Comparison of ENCODE assay signal across 15 mouse cellular contexts in the genomic region with DNA sequence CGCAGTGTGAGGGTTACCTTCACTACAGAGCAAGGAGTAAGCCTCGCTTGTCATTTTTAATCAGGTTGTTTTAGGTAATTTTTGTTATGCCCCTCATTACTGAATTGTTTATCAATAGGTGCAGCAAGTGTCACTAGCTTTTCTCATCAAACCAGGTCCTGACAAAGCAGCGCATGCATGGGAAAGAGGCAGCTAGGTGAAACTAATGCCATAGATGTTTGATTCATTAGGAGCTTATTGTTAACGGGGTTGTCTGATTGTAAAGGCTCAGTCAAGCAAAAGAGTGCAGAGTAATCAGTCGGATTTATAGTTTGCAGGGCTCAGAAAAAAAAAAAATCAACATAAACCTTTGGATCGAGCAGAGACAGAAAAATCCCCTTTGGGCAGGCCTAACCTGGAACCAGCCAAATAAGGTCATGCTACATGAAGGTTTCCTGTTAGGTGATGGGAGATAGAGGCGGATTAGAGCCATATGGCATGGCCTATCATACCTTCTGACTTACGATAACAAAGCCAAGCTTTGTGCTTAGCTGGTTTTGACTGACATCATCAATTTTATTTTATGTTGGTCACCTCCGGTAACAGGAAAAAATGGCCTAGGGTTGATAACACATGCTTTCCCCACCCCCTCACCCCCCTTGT. TPM values are rescaled to one million over a fixed set of nuclear protein-coding genes. Genes with fewer than 3 reads are reported as not detected.
A peak's percentile ranks its signal among the peaks of the same experiment; 100 is the strongest.
DNase-seq lines count a peak whose midpoint lies in the region; ATAC-seq and TF ChIP-seq lines count a peak whose summit lies in the region.
"Had no signal": no experiment of that assay in that cellular context is flagged by ENCODE, and none has a peak within 500 bp of the region (broad histone marks: within the 10 kb centered on the region; RNA-seq: fewer than 3 reads in every experiment).

No protein-coding gene starts in this region.

- no peak for TF ChIP-seq EP300 in liver, postnatal 0 days (IDR thresholded peaks at IDR 0.05; ENCODE audit: low read depth)

- no peak overlapping the region for H3K4me3 ChIP-seq in liver, embryonic 13.5 days (replicated peaks)
- no peak overlapping the region for H3K4me3 ChIP-seq in liver, postnatal 0 days (ENCODE audit: low read depth, low read length)
- no peak overlapping the region for H3K4me3 ChIP-seq in forebrain, embryonic 16.5 days (replicated peaks; ENCODE audit: low read length)
- H3K4me3 ChIP-seq in midbrain, embryonic 16.5 days (ENCODE audit: low read depth, low read length) = no peak overlapping the region
- H3K4me3 ChIP-seq in intestine, embryonic 15.5 days (replicated peaks) = no peak overlapping the region
- H3K4me3 ChIP-seq: limb, embryonic 15.5 days; neural tube, embryonic 13.5 days had no signal

- H3K27ac ChIP-seq in liver, embryonic 13.5 days = no peak overlapping the region; the same call in 1 of the 2 replicates
- H3K27ac ChIP-seq in liver, postnatal 0 days (ENCODE audit: low read depth) = no peak overlapping the region
- no peak overlapping the region for H3K27ac ChIP-seq in forebrain, embryonic 16.5 days (ENCODE audit: low read length)
- no peak overlapping the region for H3K27ac ChIP-seq in midbrain, embryonic 16.5 days (ENCODE audit: low read length)
- no peak overlapping the region for H3K27ac ChIP-seq in intestine, embryonic 15.5 days
- H3K27ac ChIP-seq: kidney, postnatal 0 days; limb, embryonic 15.5 days; neural tube, embryonic 13.5 days had no signal

- no peak for ATAC-seq in liver, embryonic 13.5 days (ENCODE audit: low read depth)
- ATAC-seq in liver, postnatal 0 days = no peak
- 0 out of 2 replicates have a peak, but pooled peaks have one; percentile 10 for ATAC-seq in forebrain, embryonic 16.5 days
- peak; percentile 54; the same call in 1 of the 2 replicates for ATAC-seq in midbrain, embryonic 16.5 days
- ATAC-seq in monocyte, adult 5-6 weeks (replicated peaks; ENCODE audit: insufficient number of reproducible peaks, low FRiP score, low TSS enrichment, poor library complexity, severe bottlenecking) = no peak
- no peak for ATAC-seq in intestine, embryonic 15.5 days

- H3K9ac ChIP-seq in liver, embryonic 13.5 days = no peak overlapping the region
- no peak overlapping the region for H3K9ac ChIP-seq in liver, postnatal 0 days (replicated peaks)
- no peak overlapping the region for H3K9ac ChIP-seq in forebrain, embryonic 16.5 days (replicated peaks; ENCODE audit: low read depth, low read length)
- no peak overlapping the region for H3K9ac ChIP-seq in midbrain, embryonic 16.5 days (ENCODE audit: low read depth, low read length)
- H3K9ac ChIP-seq in intestine, embryonic 15.5 days = no peak overlapping the region
- H3K9ac ChIP-seq: limb, embryonic 15.5 days; neural tube, embryonic 13.5 days had no signal

- no peaks in the 10 kb centered on the region for H3K9me3 ChIP-seq in liver, embryonic 13.5 days (replicated peaks)
- no peaks in the 10 kb centered on the region for H3K9me3 ChIP-seq in liver, postnatal 0 days (ENCODE audit: low read length)
- H3K9me3 ChIP-seq in forebrain, embryonic 16.5 days (ENCODE audit: control insufficient read depth, low read length) = no peaks in the 10 kb centered on the region
- H3K9me3 ChIP-seq in midbrain, embryonic 16.5 days (replicated peaks; ENCODE audit: control insufficient read depth, low read length, poor library complexity, severe bottlenecking) = no peaks in the 10 kb centered on the region
- H3K9me3 ChIP-seq in intestine, embryonic 15.5 days = no peaks in the 10 kb centered on the region
- H3K9me3 ChIP-seq: limb, embryonic 15.5 days; neural tube, embryonic 13.5 days had no signal

- no peak for DNase-seq in liver, embryonic 13.5 days
- DNase-seq in liver, postnatal 0 days = no peak
- peak; percentile 37 for DNase-seq in embryo, embryonic 11 days
- no peak for DNase-seq in lung, postnatal 14 days
- DNase-seq: adrenal gland, postnatal 25 days; gastrocnemius, postnatal 36 days; lung, postnatal 4 days; thymus, adult 18-20 months had no signal

- no peaks in the 10 kb centered on the region for H3K36me3 ChIP-seq in liver, embryonic 13.5 days
- no peaks in the 10 kb centered on the region for H3K36me3 ChIP-seq in liver, postnatal 0 days (replicated peaks; ENCODE audit: insufficient read depth, low read length)
- H3K36me3 ChIP-seq in forebrain, embryonic 16.5 days (ENCODE audit: control insufficient read depth, insufficient read depth) = no peaks in the 10 kb centered on the region
- no peaks in the 10 kb centered on the region for H3K36me3 ChIP-seq in midbrain, embryonic 16.5 days (ENCODE audit: control insufficient read depth, insufficient read depth, low read length)
- H3K36me3 ChIP-seq in intestine, embryonic 15.5 days = no peaks in the 10 kb centered on the region
- H3K36me3 ChIP-seq: limb, embryonic 15.5 days; neural tube, embryonic 13.5 days had no signal

- no peak for TF ChIP-seq CTCF in liver, postnatal 0 days (IDR thresholded peaks at IDR 0.05; ENCODE audit: low read depth)

- H3K4me1 ChIP-seq in liver, embryonic 13.5 days (replicated peaks) = peaks cover 40% of the 10 kb centered on the region
- H3K4me1 ChIP-seq in liver, postnatal 0 days (ENCODE audit: insufficient read depth) = peaks cover 5% of the 10 kb centered on the region
- peaks cover 16% of the 10 kb centered on the region for H3K4me1 ChIP-seq in forebrain, embryonic 16.5 days (replicated peaks; ENCODE audit: control insufficient read depth, insufficient read depth, low read length)
- H3K4me1 ChIP-seq in midbrain, embryonic 16.5 days (ENCODE audit: control insufficient read depth, insufficient read depth, low read length) = peaks cover 7% of the 10 kb centered on the region
- no peaks in the 10 kb centered on the region for H3K4me1 ChIP-seq in intestine, embryonic 15.5 days (replicated peaks)
- H3K4me1 ChIP-seq: limb, embryonic 15.5 days had no signal

- H3K27me3 ChIP-seq in liver, embryonic 13.5 days = no peaks in the 10 kb centered on the region
- no peaks in the 10 kb centered on the region for H3K27me3 ChIP-seq in liver, postnatal 0 days (ENCODE audit: insufficient read depth, low read length)
- H3K27me3 ChIP-seq in forebrain, embryonic 16.5 days (replicated peaks; ENCODE audit: control insufficient read depth, insufficient read depth, low read length) = no peaks in the 10 kb centered on the region
- H3K27me3 ChIP-seq in midbrain, embryonic 16.5 days (ENCODE audit: control insufficient read depth, insufficient read depth, low read depth, low read length) = no peaks in the 10 kb centered on the region
- no peaks in the 10 kb centered on the region for H3K27me3 ChIP-seq in intestine, embryonic 15.5 days (replicated peaks)
- H3K27me3 ChIP-seq: limb, embryonic 15.5 days; neural tube, embryonic 13.5 days had no signal

- 40% methylated on average over 9 of the region's 9 CpGs for WGBS in liver, embryonic 13.5 days (ENCODE audit: insufficient replicate concordance)
- WGBS in liver, postnatal 0 days (ENCODE audit: insufficient replicate concordance) = 60% methylated on average over 9 of the region's 9 CpGs
- 13% methylated on average over 9 of the region's 9 CpGs for WGBS in forebrain, embryonic 16.5 days
- 23% methylated on average over 9 of the region's 9 CpGs for WGBS in midbrain, embryonic 16.5 days
- 74% methylated on average over 9 of the region's 9 CpGs for WGBS in intestine, embryonic 15.5 days

- 0 out of 2 replicates have a peak overlapping the region, but pooled peaks have one; percentile 4 for H3K4me2 ChIP-seq in liver, embryonic 13.5 days
- no peak overlapping the region for H3K4me2 ChIP-seq in liver, postnatal 0 days (ENCODE audit: low read depth, low read length)
- no peak overlapping the region for H3K4me2 ChIP-seq in forebrain, embryonic 16.5 days (ENCODE audit: low read length)
- no peak overlapping the region for H3K4me2 ChIP-seq in midbrain, embryonic 16.5 days (ENCODE audit: low read length)
- H3K4me2 ChIP-seq in intestine, embryonic 15.5 days (replicated peaks) = no peak overlapping the region
- H3K4me2 ChIP-seq: limb, embryonic 15.5 days; neural tube, embryonic 13.5 days had no signal

RNA-seq across cellular contexts. Expression of a gene that starts 52.4 kb away (rescaled TPM):
- 10.1 and 14.1 TPM in 2 replicates for polyA plus RNA-seq in liver, embryonic 13.5 days (2015; fragmentation: Nextera tagmentation; extraction: Ambion mirVana)
- polyA plus RNA-seq in liver, postnatal 0 days (2015; fragmentation: Nextera tagmentation; extraction: Ambion mirVana) = 8.1 and 8.8 TPM in 2 replicates
- 120 and 151 TPM in 2 replicates for polyA plus RNA-seq in forebrain, embryonic 16.5 days (2015; fragmentation: Nextera tagmentation; extraction: Ambion mirVana)
- 24.6 and 26.7 TPM in 2 replicates for polyA plus RNA-seq in midbrain, embryonic 16.5 days (2015; fragmentation: Nextera tagmentation; extraction: Ambion mirVana)
- total RNA-seq in monocyte, adult 5-6 weeks (2017) = 284 to 428 TPM (median 338 TPM) in 3 replicates
- polyA plus RNA-seq in intestine, embryonic 15.5 days (2015; fragmentation: Nextera tagmentation; extraction: Ambion mirVana) = 34.5 and 37.4 TPM in 2 replicates

Comparison
In these comparisons a context has a peak if more than half of its experiments do, and no peak if none do; other contexts are left out.
1. ATAC-seq: peak in forebrain, embryonic 16.5 days (single experiment) and midbrain, embryonic 16.5 days (single experiment); none in liver, embryonic 13.5 days (single experiment), liver, postnatal 0 days (single experiment), monocyte, adult 5-6 weeks (single experiment) and intestine, embryonic 15.5 days (single experiment).